8 mouse cellular contexts compared by ENCODE assay signal in the genomic region with DNA sequence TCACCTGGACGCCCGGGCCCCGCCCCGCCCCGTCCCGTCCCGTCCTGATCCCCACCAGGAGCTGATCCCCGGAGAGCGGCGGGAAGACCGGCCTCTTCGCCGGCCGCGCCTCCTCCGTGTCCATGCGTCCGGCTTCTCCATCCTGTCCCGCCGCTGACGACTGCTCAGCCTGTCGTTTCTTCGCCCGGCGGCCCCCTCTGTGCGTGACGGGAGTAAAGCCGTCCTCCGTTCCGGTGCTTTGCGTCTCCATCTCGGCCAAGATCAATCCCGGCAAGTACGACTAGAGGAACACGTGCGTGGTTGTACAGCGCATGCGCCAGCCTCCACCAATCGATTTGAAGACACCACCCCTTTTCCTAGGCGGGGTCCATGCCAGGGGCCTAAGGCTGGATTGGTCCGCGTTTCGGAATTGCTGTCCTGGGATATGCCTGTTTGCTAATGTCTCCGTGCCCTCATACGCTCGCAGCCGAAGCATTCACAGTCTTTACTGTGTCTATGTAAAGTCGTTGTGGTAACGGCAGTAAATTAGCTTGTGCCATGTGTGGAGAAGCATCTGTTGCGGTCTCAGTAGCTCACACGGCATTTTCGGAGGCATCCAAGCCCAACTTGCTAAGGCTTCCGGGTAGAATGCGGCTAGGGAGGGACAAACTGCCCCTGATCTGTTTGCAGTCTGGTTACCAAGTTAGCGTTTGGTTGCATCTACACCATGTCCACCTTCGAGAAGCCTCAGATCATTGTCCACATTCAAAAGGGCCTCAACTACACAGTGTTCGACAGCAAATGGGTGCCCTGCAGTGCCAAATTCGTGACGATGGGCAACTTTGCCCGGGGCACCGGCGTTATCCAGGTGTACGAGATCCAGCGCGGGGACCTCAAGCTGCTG. TPM values are rescaled to one million over a fixed set of nuclear protein-coding genes. Genes with fewer than 3 reads are reported as not detected.
DNase-seq lines count a peak whose midpoint lies in the region; ATAC-seq and TF ChIP-seq lines count a peak whose summit lies in the region.

A gene (minus strand): TSS at position 311 of the 883 bp plus-strand sequence.

- TF ChIP-seq POLR2A in kidney, adult 2 months (IDR thresholded peaks at IDR 0.05; ENCODE audit: low read depth, low read length) = peak; percentile 12
- peak; percentile 43; the same call in 1 of the 2 replicates for TF ChIP-seq POLR2A in spleen, adult 2 months (IDR thresholded peaks at IDR 0.05; ENCODE audit: low read depth, low read length)

- peaks cover 20% of the 10 kb centered on the region for H3K36me3 ChIP-seq in embryonic facial prominence, embryonic 13.5 days
- H3K36me3 ChIP-seq in kidney, adult 2 months (ENCODE audit: control insufficient read depth, insufficient read depth, low read length) = 0 out of 2 replicates have a peak, but pooled peaks cover 2% of the 10 kb centered on the region
- peaks cover 22% of the 10 kb centered on the region for H3K36me3 ChIP-seq in limb, embryonic 12.5 days
- H3K36me3 ChIP-seq in midbrain, embryonic 15.5 days (replicated peaks) = peaks cover 13% of the 10 kb centered on the region; the same call in 1 of the 2 replicates
- H3K36me3 ChIP-seq in spleen, adult 2 months (ENCODE audit: control insufficient read depth, insufficient read depth, low read length) = peaks cover 1% of the 10 kb centered on the region; the same call in 1 of the 2 replicates

- TF ChIP-seq CTCF in kidney, adult 2 months (conservative IDR thresholded peaks at IDR 0.05; ENCODE audit: insufficient read depth, insufficient read length, low read depth, low read length) = no peak
- TF ChIP-seq CTCF in spleen, adult 2 months (IDR thresholded peaks at IDR 0.05; ENCODE audit: extremely low read depth, insufficient read depth, insufficient read length, insufficient replicate concordance) = no peak

- H3K4me3 ChIP-seq in embryonic facial prominence, embryonic 13.5 days = peak within 1 kb of the TSS; percentile 72
- peak within 1 kb of the TSS; percentile 82 for H3K4me3 ChIP-seq in kidney, adult 2 months (ENCODE audit: insufficient read depth, low read depth, low read length)
- peak within 1 kb of the TSS; percentile 90 for H3K4me3 ChIP-seq in limb, embryonic 12.5 days (replicated peaks)
- H3K4me3 ChIP-seq in midbrain, embryonic 15.5 days = peak within 1 kb of the TSS; percentile 81
- H3K4me3 ChIP-seq in spleen, adult 2 months (ENCODE audit: extremely low read depth, insufficient read depth, insufficient read length) = peak within 1 kb of the TSS; percentile 78

- H3K27ac ChIP-seq in embryonic facial prominence, embryonic 13.5 days = peak within 1 kb of the TSS; percentile 78
- H3K27ac ChIP-seq in kidney, adult 2 months (ENCODE audit: insufficient read depth, low read depth, low read length) = peak within 1 kb of the TSS; percentile 90
- H3K27ac ChIP-seq in limb, embryonic 12.5 days = peak within 1 kb of the TSS; percentile 84
- H3K27ac ChIP-seq in midbrain, embryonic 15.5 days = peak within 1 kb of the TSS; percentile 81
- H3K27ac ChIP-seq in spleen, adult 2 months (ENCODE audit: insufficient read depth, low read length) = peak within 1 kb of the TSS; percentile 93

- H3K4me1 ChIP-seq in embryonic facial prominence, embryonic 13.5 days = peaks cover 18% of the 10 kb centered on the region
- no peaks in the 10 kb centered on the region; the same call in 1 of the 2 replicates for H3K4me1 ChIP-seq in kidney, adult 2 months (ENCODE audit: control insufficient read depth, insufficient read depth, low read length)
- H3K4me1 ChIP-seq in limb, embryonic 12.5 days (replicated peaks) = peaks cover 18% of the 10 kb centered on the region
- peaks cover 26% of the 10 kb centered on the region for H3K4me1 ChIP-seq in midbrain, embryonic 15.5 days
- no peaks in the 10 kb centered on the region; the same call in none of the 2 replicates for H3K4me1 ChIP-seq in spleen, adult 2 months (ENCODE audit: control insufficient read depth, insufficient read depth, insufficient read length)

- no peaks in the 10 kb centered on the region for H3K9me3 ChIP-seq in embryonic facial prominence, embryonic 13.5 days
- H3K9me3 ChIP-seq in limb, embryonic 12.5 days = no peaks in the 10 kb centered on the region
- no peaks in the 10 kb centered on the region for H3K9me3 ChIP-seq in midbrain, embryonic 15.5 days

- ATAC-seq in embryonic facial prominence, embryonic 13.5 days (ENCODE audit: insufficient number of reproducible peaks, insufficient read depth, low FRiP score, low TSS enrichment, low read depth) = peak; percentile 96
- peak; percentile 99 for ATAC-seq in limb, embryonic 12.5 days (ENCODE audit: insufficient number of reproducible peaks, insufficient read depth, low FRiP score, low TSS enrichment, low read depth)
- ATAC-seq in midbrain, embryonic 15.5 days (replicated peaks) = peak; percentile 99

- H3K27me3 ChIP-seq in embryonic facial prominence, embryonic 13.5 days = no peaks in the 10 kb centered on the region
- H3K27me3 ChIP-seq in kidney, adult 2 months (replicated peaks; ENCODE audit: control insufficient read depth, insufficient read depth, low read length) = no peaks in the 10 kb centered on the region
- H3K27me3 ChIP-seq in limb, embryonic 12.5 days = no peaks in the 10 kb centered on the region
- no peaks in the 10 kb centered on the region for H3K27me3 ChIP-seq in midbrain, embryonic 15.5 days (replicated peaks)
- no peaks in the 10 kb centered on the region for H3K27me3 ChIP-seq in spleen, adult 2 months (ENCODE audit: control insufficient read depth, insufficient read depth, low read length)

- peak within 1 kb of the TSS; percentile 81 for H3K9ac ChIP-seq in embryonic facial prominence, embryonic 13.5 days
- peak within 1 kb of the TSS; percentile 68 for H3K9ac ChIP-seq in limb, embryonic 12.5 days (replicated peaks)
- peak within 1 kb of the TSS; percentile 74 for H3K9ac ChIP-seq in midbrain, embryonic 15.5 days

- WGBS in embryonic facial prominence, embryonic 13.5 days = under 1% methylated on average over 65 of the region's 65 CpGs
- WGBS in kidney, adult 2 months = under 1% methylated on average over 65 of the region's 65 CpGs
- under 1% methylated on average over 65 of the region's 65 CpGs for WGBS in limb, embryonic 12.5 days
- WGBS in midbrain, embryonic 15.5 days = under 1% methylated on average over 65 of the region's 65 CpGs
- WGBS in spleen, adult 2 months = under 1% methylated on average over 65 of the region's 65 CpGs

- peak; percentile 88 for DNase-seq in 3134 (ENCODE audit: extremely low read depth, insufficient read length, low spot score)
- peak; percentile 96 to 97 for DNase-seq in adrenal gland, postnatal 36 days
- peak; percentile 97 to 98 for DNase-seq in heart, adult 18-20 months
- DNase-seq in kidney, adult 2 months = peak; percentile 98
- DNase-seq in spleen, adult 2 months (ENCODE audit: low read depth in 1 of 2, low spot score in 2 of 2) = peak; percentile 92 to 96

- H3K4me2 ChIP-seq in embryonic facial prominence, embryonic 13.5 days = peak within 1 kb of the TSS; percentile 78
- peak within 1 kb of the TSS; percentile 67 for H3K4me2 ChIP-seq in limb, embryonic 12.5 days
- H3K4me2 ChIP-seq in midbrain, embryonic 15.5 days = peak within 1 kb of the TSS; percentile 66

RNA-seq across cellular contexts. Expression of the gene that starts here (rescaled TPM):
- 10 to 100 TPM; 51.4 to 58.3 TPM for total RNA-seq in adrenal gland, postnatal 36 days (2021)
- polyA plus RNA-seq in embryonic facial prominence, embryonic 13.5 days (2015; fragmentation: Nextera tagmentation; extraction: Ambion mirVana) = 74.2 and 74.8 TPM in 2 replicates
- 10 to 100 TPM; 33.1 to 35.1 TPM for total RNA-seq in heart, adult 18-20 months (2021)
- 5.4 and 7.0 TPM in 2 replicates for polyA plus RNA-seq in kidney, adult 2 months (2012; rRNA removed)
- 87.0 and 88.6 TPM in 2 replicates for polyA plus RNA-seq in limb, embryonic 12.5 days (2016; fragmentation: Nextera tagmentation; extraction: Ambion mirVana)
- 35.0 and 38.8 TPM in 2 replicates for polyA plus RNA-seq in midbrain, embryonic 15.5 days (2015; fragmentation: Nextera tagmentation; extraction: Ambion mirVana)
- 1.7 and 1.8 TPM in 2 replicates for polyA plus RNA-seq in spleen, adult 2 months (2012; rRNA removed)

Comparison
In these comparisons a context has a peak if more than half of its experiments do, and no peak if none do; other contexts are left out.
1. Peak in every context shown above with its lines: DNase-seq, ATAC-seq, H3K4me3 ChIP-seq and H3K27ac ChIP-seq.